Mouse (Mus musculus) testis, postnatal 10 days (tissue): ENCODE data around the gene Gpr22.
A peak's percentile ranks its signal among the peaks of the same experiment; 100 is the strongest.

Source experiments
- DNase-seq: peaks from one replicate; pipeline ENCODE4 v3.0.0; 2021; ENCODE audit warnings: low spot score

The Gpr22 gene

GRCm38 (mm10) chr12:31713600-31713999, at the start of gene Gpr22:
TSS of gene Gpr22 (minus strand) at chr12:31713947.
- DNase-seq: no peak

- no peak for DNase-seq
Measured at GRCm38 (mm10) chr12:31755885-31756755, 42.4 kb upstream of the Gpr22 start.

- no peak for DNase-seq
Measured at GRCm38 (mm10) chr12:31754465-31754864, 40.7 kb upstream of the Gpr22 start.

DNA sequence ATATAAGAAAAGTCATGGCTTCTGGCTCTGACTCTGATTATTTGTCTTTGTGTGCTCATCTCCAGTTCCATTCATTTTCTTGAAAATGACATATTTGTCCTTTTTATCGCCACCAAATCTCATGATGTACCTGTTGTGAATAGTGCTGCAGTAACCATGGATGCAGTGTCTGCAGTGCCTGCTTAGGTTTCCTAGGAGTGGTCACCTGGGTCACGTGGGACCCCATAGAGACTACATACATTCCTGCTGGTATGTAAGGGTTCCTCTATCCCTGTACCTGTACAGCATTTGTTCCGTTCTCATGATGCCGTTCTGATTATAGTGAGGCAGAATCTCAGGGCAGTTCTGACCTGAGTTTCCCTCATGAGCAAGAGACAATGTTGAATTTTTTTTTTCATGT, 36.1 kb upstream of the Gpr22 start:
- no peak for DNase-seq

DNA sequence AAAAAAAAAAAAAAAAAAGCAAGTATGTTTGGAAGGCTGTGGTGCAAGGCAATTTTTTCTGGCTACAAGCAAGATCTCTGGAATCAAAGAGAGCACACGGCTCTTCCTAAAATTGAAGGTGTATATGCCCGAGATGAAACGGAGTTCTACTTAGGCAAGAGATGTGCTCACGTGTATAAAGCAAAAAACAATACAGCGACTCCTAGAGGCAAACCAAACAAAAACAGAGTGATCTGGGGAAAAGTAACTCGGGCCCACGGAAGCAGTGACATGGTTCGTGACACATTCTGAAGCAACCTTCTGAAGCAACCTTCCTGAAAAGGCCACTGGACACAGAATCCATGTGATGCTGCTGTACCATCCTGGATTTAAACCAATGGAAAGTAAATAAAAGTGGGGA, 33.6 kb upstream of the Gpr22 start:
- no peak for DNase-seq

- no peak for DNase-seq
Measured at GRCm38 (mm10) chr12:31734616-31735015, 20.9 kb upstream of the Gpr22 start.

DNA sequence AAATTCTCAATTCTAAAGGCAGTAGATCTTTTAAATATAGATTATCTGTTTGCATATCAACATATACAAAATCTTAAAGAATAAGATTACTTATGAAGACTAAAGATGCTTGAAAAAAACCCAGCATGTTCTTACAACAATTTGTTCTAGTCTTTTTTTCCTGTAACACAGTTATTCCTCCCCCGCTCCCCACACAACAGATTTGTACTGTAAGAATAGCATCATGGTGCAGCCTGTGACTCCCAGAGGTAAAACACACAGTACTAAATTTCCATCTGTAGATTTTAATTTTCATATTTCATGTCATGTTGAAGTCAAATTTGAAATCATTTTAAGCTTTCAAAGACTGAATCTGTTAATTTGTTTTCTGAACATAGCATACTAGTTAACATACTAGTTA, 16.4 kb upstream of the Gpr22 start:
- no peak for DNase-seq

DNA sequence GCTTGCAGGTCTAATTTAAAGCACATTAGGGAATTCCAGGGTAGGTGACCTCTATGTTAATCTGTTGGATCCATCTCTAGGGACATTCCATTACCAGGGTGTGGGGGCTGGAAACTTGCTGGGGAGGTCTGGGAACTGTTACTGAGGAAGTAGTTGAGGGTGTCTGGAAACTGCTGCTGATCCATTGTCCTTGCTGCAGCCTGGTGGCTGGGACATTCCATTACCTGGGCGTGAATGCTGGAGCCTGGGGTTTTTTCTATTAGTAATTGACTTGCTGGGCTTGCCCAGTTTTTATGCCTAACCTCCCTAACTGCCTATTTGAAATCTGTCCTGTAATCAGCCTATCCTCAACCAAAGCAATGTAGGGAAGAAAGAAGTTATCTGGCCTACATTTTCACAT, 13.0 kb upstream of the Gpr22 start:
- no peak for DNase-seq

- peak; percentile 45 for DNase-seq
Measured at GRCm38 (mm10) chr12:31725511-31726275, 11.9 kb upstream of the Gpr22 start.

DNA sequence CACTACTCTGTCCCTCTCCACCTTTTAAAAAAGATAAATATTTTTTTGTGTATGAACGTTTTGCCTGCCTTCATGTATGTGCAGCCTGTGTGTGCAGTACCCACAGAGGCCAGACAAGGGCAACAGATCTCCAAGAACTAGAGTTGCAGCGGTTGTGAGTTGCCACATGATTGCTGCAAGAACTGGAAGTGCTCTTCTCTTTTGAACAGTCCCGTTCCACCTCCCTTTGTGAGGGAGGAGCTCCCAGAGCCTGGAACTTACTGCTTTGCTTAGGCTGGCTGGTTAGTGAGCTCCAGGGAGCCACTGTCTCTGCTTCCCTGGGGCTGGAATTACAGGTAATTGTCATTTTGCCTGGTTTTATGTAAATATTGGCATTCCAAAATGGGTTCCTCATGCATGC, 10.8 kb upstream of the Gpr22 start:
- DNase-seq: no peak

DNA sequence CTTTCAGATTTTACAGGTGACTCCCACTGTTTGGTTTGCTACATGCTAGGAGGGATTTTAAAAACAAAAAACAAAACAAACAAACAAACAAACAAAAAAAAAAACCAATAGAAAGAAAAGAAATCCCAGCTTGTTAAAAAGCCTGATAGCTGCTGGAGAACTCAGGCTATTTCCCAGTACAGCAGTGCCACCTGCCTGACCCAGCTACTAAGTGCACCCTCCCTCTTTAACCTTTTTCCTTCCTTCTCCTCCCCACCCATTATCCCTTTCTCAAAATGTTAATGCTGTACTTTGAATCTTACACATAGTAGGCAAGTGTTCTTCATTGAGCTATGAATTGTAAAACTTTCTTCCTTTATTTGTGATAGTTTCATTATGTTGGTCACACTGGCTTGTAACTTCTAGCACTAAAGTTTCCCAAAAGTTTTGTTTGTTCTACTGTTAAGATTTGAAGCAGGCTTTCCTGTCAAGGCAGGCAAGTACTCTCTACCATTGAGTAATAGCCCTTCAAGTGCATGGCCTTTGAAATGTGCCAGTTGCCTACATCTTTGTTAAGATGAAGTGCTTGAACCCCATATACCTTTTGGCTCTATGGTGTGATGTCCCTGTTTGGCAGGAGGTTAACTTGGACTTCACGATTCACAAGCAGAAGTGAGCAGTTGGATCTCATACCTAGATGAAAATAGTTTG, 6.0 kb upstream of the Gpr22 start:
- DNase-seq: no peak

- no peak for DNase-seq
Measured at GRCm38 (mm10) chr12:31714070-31714469, 323 bp upstream of the Gpr22 start.

GRCm38 (mm10) chr12:31712727-31713126, 1.0 kb downstream of the Gpr22 start:
- DNase-seq: no peak

DNA sequence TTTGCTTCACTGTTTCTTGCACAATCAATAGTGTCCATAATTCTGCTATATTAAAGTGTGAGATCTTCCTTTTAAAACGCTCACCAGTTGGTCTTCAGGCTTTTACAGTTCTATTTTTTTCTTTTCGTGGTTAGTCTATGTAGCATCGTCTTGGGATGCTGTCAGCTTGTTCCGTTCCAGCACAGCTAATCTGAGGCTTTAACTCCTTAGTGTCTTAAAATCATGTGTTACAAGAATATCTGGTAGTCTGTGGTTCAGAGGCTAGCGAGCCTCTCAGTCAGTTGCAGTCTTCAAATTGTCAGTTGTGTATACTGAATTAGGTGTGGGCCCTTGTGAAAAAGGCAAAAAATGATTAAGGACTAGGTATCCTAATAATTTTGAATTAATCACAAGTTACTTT, 1.5 kb downstream of the Gpr22 start:
- DNase-seq: no peak

DNA sequence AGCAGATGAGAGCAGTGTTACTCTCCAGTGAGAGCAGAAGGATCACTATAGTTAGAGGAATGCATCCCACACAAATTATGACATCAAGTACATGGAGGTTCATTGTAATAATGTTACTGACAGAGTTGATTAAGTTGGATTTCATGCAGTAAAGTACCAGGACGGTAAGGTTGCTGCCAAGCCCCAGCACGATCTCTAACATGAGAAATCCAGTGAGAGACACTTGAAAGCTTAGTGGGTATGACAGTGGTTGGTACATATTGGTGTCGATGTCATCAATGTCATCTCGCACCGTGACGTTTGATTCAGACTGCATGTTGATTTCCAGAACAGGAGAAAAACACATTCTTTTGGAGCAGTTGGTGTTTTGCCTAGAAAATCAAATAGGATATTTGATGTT, 4.1 kb downstream of the Gpr22 start:
- DNase-seq: no peak

GRCm38 (mm10) chr12:31707531-31707930, 6.2 kb downstream of the Gpr22 start:
- no peak for DNase-seq

GRCm38 (mm10) chr12:31706168-31706567, 7.6 kb downstream of the Gpr22 start:
- DNase-seq: no peak

DNA sequence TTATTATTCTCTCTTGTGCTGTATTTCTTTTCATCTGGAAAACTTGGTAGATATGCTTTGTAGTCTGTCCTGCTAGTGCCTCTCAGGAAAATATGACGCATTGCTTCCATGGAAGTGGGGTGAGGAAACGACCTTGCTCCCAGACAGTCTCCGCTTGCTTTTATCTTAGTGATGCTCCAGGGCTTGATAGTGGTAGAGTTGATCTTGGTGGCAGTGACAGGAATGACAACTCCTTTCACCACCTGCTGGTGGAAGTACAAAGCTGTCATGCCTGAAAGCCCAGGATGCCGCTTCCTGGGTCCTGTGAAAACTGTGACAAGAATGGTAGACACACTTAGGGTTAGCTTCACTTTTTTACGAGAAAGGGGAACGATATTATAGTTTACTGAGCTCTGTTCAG, 9.8 kb downstream of the Gpr22 start:
- no peak for DNase-seq

DNA sequence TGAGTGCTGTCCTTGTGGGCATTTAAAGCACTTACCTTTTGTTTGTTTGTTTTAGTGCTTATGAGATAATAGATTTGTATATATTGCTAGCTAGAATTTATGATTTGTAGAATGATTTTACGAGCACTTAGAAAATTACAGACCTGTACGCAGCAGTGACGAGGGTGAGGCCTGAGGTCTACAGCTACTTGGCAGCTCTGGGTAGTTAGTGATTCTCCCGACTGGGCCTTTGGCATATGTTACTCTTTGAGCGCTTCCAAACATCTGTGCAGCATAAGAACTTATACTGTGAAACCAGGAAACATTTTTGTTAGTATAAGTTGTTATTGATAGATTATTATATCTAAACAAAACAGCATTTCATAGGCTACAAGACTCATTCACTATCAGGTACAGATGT, 12.3 kb downstream of the Gpr22 start:
- no peak for DNase-seq

DNA sequence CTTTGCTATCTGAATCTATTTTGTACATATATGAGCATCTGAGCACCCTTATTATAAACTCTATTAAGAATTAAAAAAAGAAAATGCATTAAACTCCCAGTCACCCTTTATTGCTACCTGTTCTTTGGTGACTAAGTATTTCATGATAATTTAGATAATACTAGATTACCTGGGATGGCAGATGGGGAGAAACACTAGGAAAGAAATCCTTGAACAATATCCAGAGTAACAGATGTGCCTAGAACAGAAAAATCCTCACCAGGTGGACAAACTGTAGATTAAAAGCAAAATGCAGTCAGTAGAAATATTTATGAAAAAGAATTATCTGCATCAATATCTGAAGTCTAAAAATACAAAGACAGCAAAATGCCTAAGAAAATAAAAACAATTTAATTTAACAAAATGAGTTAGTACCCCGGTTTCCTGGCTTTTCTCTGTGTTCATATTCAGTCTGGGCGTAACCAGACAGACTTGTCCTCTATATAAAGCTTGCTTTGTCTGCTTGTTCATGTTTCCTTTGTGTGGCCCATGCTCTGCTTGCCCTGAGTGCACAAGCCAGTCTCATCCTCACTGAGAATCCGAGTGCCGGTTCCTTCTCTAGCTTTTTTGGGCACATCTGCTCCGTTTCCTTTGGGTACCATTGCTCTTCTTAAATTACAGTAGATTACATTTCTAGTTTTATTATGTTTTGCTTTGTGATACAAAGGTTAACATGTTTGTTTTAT, 13.0 kb downstream of the Gpr22 start:
- DNase-seq: no peak

DNA sequence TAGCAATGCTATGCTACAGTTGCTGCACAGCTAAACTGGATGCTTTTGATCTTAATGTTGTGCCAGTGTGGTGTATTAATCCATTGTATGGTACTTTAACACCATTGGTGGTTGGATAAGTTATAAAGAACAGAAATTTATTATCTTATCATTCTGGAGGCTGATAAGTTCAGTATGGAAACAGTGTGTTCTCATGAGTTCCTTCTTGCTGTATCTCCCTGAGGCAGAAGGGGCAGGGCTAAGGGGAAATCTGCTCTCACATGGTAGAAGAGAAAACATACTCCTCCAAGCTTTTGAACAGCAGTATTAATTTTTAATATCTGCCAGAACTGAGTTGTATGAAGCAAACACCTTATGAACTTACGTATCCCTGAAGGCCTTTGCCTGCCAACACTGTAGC, 20.5 kb downstream of the Gpr22 start:
- DNase-seq: no peak

GRCm38 (mm10) chr12:31686679-31687078, 27.1 kb downstream of the Gpr22 start:
- no peak for DNase-seq
